Comparison of ENCODE assay signal across 8 mouse cellular contexts in the genomic region with DNA sequence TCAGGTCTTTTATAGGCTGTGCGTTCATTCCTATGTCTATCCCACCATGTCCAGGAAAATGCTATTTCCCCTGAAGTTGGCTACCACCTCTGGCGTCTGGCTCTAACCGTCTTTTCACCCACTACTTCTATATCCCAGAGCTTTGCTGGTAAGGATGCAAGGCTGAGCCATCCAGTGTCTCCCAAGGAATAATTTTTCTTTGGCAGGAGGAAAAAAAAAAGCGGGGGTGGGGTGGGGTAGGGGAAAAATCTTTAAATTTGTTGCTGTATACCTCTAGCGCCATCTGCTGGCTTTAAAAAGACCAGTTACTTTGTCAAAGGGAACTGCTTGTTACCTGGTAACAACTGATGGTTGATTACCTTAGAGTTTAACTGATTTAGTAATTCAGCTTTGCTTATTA. TPM values are rescaled to one million over a fixed set of nuclear protein-coding genes. Genes with fewer than 3 reads are reported as not detected.
DNase-seq lines count a peak whose midpoint lies in the region; ATAC-seq and TF ChIP-seq lines count a peak whose summit lies in the region.
"Had no signal": no experiment of that assay in that cellular context is flagged by ENCODE, and none has a peak within 500 bp of the region (broad histone marks: within the 10 kb centered on the region; RNA-seq: fewer than 3 reads in every experiment).

No protein-coding gene starts in this region.

- no peaks in the 10 kb centered on the region for H3K27me3 ChIP-seq in hindbrain, postnatal 0 days (ENCODE audit: insufficient read depth, low read length)
- no peaks in the 10 kb centered on the region for H3K27me3 ChIP-seq in hindbrain, embryonic 10.5 days (ENCODE audit: insufficient read depth, poor library complexity, severe bottlenecking)
- no peaks in the 10 kb centered on the region for H3K27me3 ChIP-seq in cerebellum, adult 2 months (ENCODE audit: control insufficient read depth, insufficient read depth, low read length)
- H3K27me3 ChIP-seq: neural tube, embryonic 12.5 days had no signal

- no peak for TF ChIP-seq POLR2A in cerebellum, adult 2 months (IDR thresholded peaks at IDR 0.05; ENCODE audit: borderline replicate concordance, insufficient read depth, low read length)

- 0 out of 2 replicates have a peak, but pooled peaks cover 12% of the 10 kb centered on the region for H3K4me1 ChIP-seq in hindbrain, postnatal 0 days (ENCODE audit: insufficient read depth, low read length)
- H3K4me1 ChIP-seq in hindbrain, embryonic 10.5 days (replicated peaks): peaks cover 27% of the 10 kb centered on the region
- peaks cover 17% of the 10 kb centered on the region for H3K4me1 ChIP-seq in cerebellum, adult 2 months (ENCODE audit: control insufficient read depth, insufficient read depth, low read length)
- H3K4me1 ChIP-seq: neural tube, embryonic 12.5 days had no signal

- H3K9me3 ChIP-seq in hindbrain, postnatal 0 days (ENCODE audit: low read length): no peaks in the 10 kb centered on the region
- no peaks in the 10 kb centered on the region for H3K9me3 ChIP-seq in hindbrain, embryonic 10.5 days
- H3K9me3 ChIP-seq: neural tube, embryonic 12.5 days had no signal

- H3K4me3 ChIP-seq in hindbrain, postnatal 0 days (ENCODE audit: low read length): no peak overlapping the region
- no peak overlapping the region for H3K4me3 ChIP-seq in hindbrain, embryonic 10.5 days
- no peak overlapping the region for H3K4me3 ChIP-seq in cerebellum, adult 2 months (replicated peaks; ENCODE audit: insufficient read depth, low read depth, low read length)
- H3K4me3 ChIP-seq: neural tube, embryonic 12.5 days had no signal

- H3K4me2 ChIP-seq in hindbrain, postnatal 0 days (ENCODE audit: low read depth, low read length): no peak overlapping the region
- H3K4me2 ChIP-seq: neural tube, embryonic 12.5 days had no signal

- WGBS in hindbrain, postnatal 0 days: 43% methylated on average over 5 of the region's 5 CpGs
- WGBS in hindbrain, embryonic 10.5 days: 54% methylated on average over 5 of the region's 5 CpGs
- 18% methylated on average over 5 of the region's 5 CpGs for WGBS in cerebellum, adult 2 months

- no peak overlapping the region for H3K27ac ChIP-seq in hindbrain, postnatal 0 days
- H3K27ac ChIP-seq in hindbrain, embryonic 10.5 days: no peak overlapping the region
- H3K27ac ChIP-seq in cerebellum, adult 2 months (ENCODE audit: insufficient read depth, low read length): no peak overlapping the region
- H3K27ac ChIP-seq: neural tube, embryonic 12.5 days had no signal

- peaks cover 24% of the 10 kb centered on the region; the same call in 1 of the 2 replicates for H3K36me3 ChIP-seq in hindbrain, postnatal 0 days (ENCODE audit: insufficient read depth, low read length)
- H3K36me3 ChIP-seq in hindbrain, embryonic 10.5 days: peaks cover 72% of the 10 kb centered on the region

- H3K9ac ChIP-seq in hindbrain, postnatal 0 days (replicated peaks; ENCODE audit: low read length): no peak overlapping the region
- H3K9ac ChIP-seq: neural tube, embryonic 12.5 days had no signal

- no peak for ATAC-seq in hindbrain, postnatal 0 days
- ATAC-seq in megakaryocyte, adult 5-6 weeks (ENCODE audit: poor library complexity, severe bottlenecking): 0 out of 2 replicates have a peak, but pooled peaks have one; percentile 47
- no peak for ATAC-seq in erythroblast, adult 5-6 weeks (replicated peaks; ENCODE audit: low FRiP score, poor library complexity, severe bottlenecking)

- peak; percentile 77 for TF ChIP-seq CTCF in hindbrain, postnatal 0 days (IDR thresholded peaks at IDR 0.05; ENCODE audit: low read depth)
- peak; percentile 17; the same call in 1 of the 2 replicates for TF ChIP-seq CTCF in cerebellum, adult 2 months (IDR thresholded peaks at IDR 0.05; ENCODE audit: borderline replicate concordance, insufficient read depth, low read depth, low read length)

- DNase-seq in hindbrain, postnatal 0 days (ENCODE audit: low spot score): peak; percentile 85
- DNase-seq in hindbrain, embryonic 10.5 days (ENCODE audit: low spot score): no peak
- peak; percentile 53 for DNase-seq in right cerebral cortex, adult 18-20 months
- no peak for DNase-seq in right cerebral cortex, postnatal 36 days (ENCODE audit: low spot score in 2 of 2)
- peak; percentile 57 to 66 for DNase-seq in cerebellum, adult 2 months

RNA-seq across cellular contexts. Expression of gene Hebp2, which starts 17.4 kb away (rescaled TPM):
- 4.9 and 5.1 TPM in 2 replicates for total RNA-seq in hindbrain, postnatal 0 days (2014; rRNA removed)
- 14.9 and 15.3 TPM in 2 replicates for polyA plus RNA-seq in hindbrain, postnatal 0 days (2015; fragmentation: Nextera tagmentation; extraction: Ambion mirVana)
- 15.1 and 15.8 TPM in 2 replicates for polyA plus RNA-seq in hindbrain, embryonic 10.5 days (2016; fragmentation: Nextera tagmentation; extraction: Ambion mirVana)
- 11.1 and 11.2 TPM in 2 replicates for polyA plus RNA-seq in cerebellum, adult 2 months (2012; rRNA removed)
- total RNA-seq in megakaryocyte, adult 5-6 weeks (2015): 0.09 TPM in 1 of 2 replicates, not detected in the other
- not detected in 2 replicates for total RNA-seq in megakaryocyte, adult 5-6 weeks (2017)
- total RNA-seq in erythroblast, adult 5-6 weeks (2015; ENCODE audit: low replicate concordance): not detected in 2 replicates
- not detected in 2 replicates for total RNA-seq in erythroblast, adult 5-6 weeks (2017; ENCODE audit: low replicate concordance)

Comparison
In these comparisons a context has a peak if more than half of its experiments do, and no peak if none do; other contexts are left out.
1. DNase-seq: peak in hindbrain, postnatal 0 days (single experiment), right cerebral cortex, adult 18-20 months (single experiment) and cerebellum, adult 2 months (2 of 2); none in hindbrain, embryonic 10.5 days (single experiment) and right cerebral cortex, postnatal 36 days (0 of 2).